Mouse (Mus musculus): ENCODE measurements around the gene Zfp948. TPM values are rescaled to one million over a fixed set of nuclear protein-coding genes. Genes with fewer than 3 reads are reported as not detected.

The Zfp948 gene
- total and polyA plus RNA-seq, 2 experiments from 2014 or later = 11.5 to 15.7 TPM

GRCm38 (mm10) chr17:21536676-21537075 is 30.1 kb upstream of the Zfp948 start:
- Histone ChIP-seq H3K36me3 (ENCODE audit: insufficient read depth, low read length) (no peaks in the 10 kb centered on the region), H3K4me3 (ENCODE audit: low read depth, low read length) (no peak overlapping the region), H3K9me3 (ENCODE audit: low read length) (no peaks in the 10 kb centered on the region), H3K27ac (ENCODE audit: low read depth, low read length) (no peak overlapping the region), H3K9ac (replicated peaks; ENCODE audit: low read length, poor library complexity, severe bottlenecking) (no peak overlapping the region), H3K4me2 (ENCODE audit: low read depth, low read length, poor library complexity, severe bottlenecking) (no peak overlapping the region), H3K27me3 (ENCODE audit: insufficient read depth, low read length) (no peaks in the 10 kb centered on the region), H3K4me1 (ENCODE audit: insufficient read depth, low read length) (peaks cover 5% of the 10 kb centered on the region; the same call in 1 of the 2 replicates)
- no peak for ATAC-seq (ENCODE audit: low FRiP score)
- no peak for TF ChIP-seq CTCF (IDR thresholded peaks at IDR 0.05)
- no peak for DNase-seq (ENCODE audit: low spot score)
- WGBS = 78% methylated on average over 2 of the region's 2 CpGs

- Histone ChIP-seq H3K27ac (ENCODE audit: low read depth, low read length) (no peak overlapping the region), H3K4me1 (ENCODE audit: insufficient read depth, low read length) (no peaks in the 10 kb centered on the region), H3K9ac (replicated peaks; ENCODE audit: low read length, poor library complexity, severe bottlenecking) (no peak overlapping the region), H3K36me3 (ENCODE audit: insufficient read depth, low read length) (peaks cover 5% of the 10 kb centered on the region; the same call in 1 of the 2 replicates), H3K4me2 (ENCODE audit: low read depth, low read length, poor library complexity, severe bottlenecking) (no peak overlapping the region), H3K27me3 (ENCODE audit: insufficient read depth, low read length) (no peaks in the 10 kb centered on the region), H3K4me3 (ENCODE audit: low read depth, low read length) (no peak overlapping the region), H3K9me3 (ENCODE audit: low read length) (no peaks in the 10 kb centered on the region)
- WGBS = 86% methylated on average over 2 of the region's 2 CpGs
- DNase-seq (ENCODE audit: low spot score) = no peak
- ATAC-seq (ENCODE audit: low FRiP score) = no peak
- TF ChIP-seq CTCF (IDR thresholded peaks at IDR 0.05) = no peak
These were observed 9.0 kb upstream of the Zfp948 start for GRCm38 (mm10) chr17:21557831-21558230.

GRCm38 (mm10) chr17:21566220-21566619 is 588 bp upstream of the Zfp948 start:
- Histone ChIP-seq H3K4me3 (ENCODE audit: low read depth, low read length) (peak overlapping the region; percentile 63), H3K36me3 (ENCODE audit: insufficient read depth, low read length) (no peaks in the 10 kb centered on the region), H3K4me2 (ENCODE audit: low read depth, low read length, poor library complexity, severe bottlenecking) (peak overlapping the region; percentile 56), H3K9me3 (ENCODE audit: low read length) (no peaks in the 10 kb centered on the region), H3K4me1 (ENCODE audit: insufficient read depth, low read length) (0 out of 2 replicates have a peak, but pooled peaks cover 3% of the 10 kb centered on the region), H3K27me3 (ENCODE audit: insufficient read depth, low read length) (no peaks in the 10 kb centered on the region), H3K9ac (replicated peaks; ENCODE audit: low read length, poor library complexity, severe bottlenecking) (peak overlapping the region; percentile 77), H3K27ac (ENCODE audit: low read depth, low read length) (peak overlapping the region; percentile 89)
- 3% methylated on average over 5 of the region's 5 CpGs for WGBS
- peak; percentile 87 for ATAC-seq (ENCODE audit: low FRiP score)
- peak; percentile 89 for DNase-seq (ENCODE audit: low spot score)
- TF ChIP-seq CTCF (IDR thresholded peaks at IDR 0.05) = peak; percentile 70

- no peaks in the 10 kb centered on the region for H3K9me3 ChIP-seq (ENCODE audit: low read length)
- 47% methylated on average over 1 of the region's 1 CpGs for WGBS
- H3K27ac ChIP-seq (ENCODE audit: low read depth, low read length) = no peak overlapping the region
- H3K9ac ChIP-seq (replicated peaks; ENCODE audit: low read length, poor library complexity, severe bottlenecking) = peak overlapping the region; percentile 56
- ATAC-seq (ENCODE audit: low FRiP score) (no peak), DNase-seq (ENCODE audit: low spot score) (peak; percentile 21)
- H3K27me3 ChIP-seq (ENCODE audit: insufficient read depth, low read length) = no peaks in the 10 kb centered on the region
- no peak for TF ChIP-seq CTCF (IDR thresholded peaks at IDR 0.05)
- no peaks in the 10 kb centered on the region for H3K36me3 ChIP-seq (ENCODE audit: insufficient read depth, low read length)
- peak overlapping the region; percentile 63 for H3K4me3 ChIP-seq (ENCODE audit: low read depth, low read length)
- H3K4me2 ChIP-seq (ENCODE audit: low read depth, low read length, poor library complexity, severe bottlenecking) = peak overlapping the region; percentile 56
- 0 out of 2 replicates have a peak, but pooled peaks cover 3% of the 10 kb centered on the region for H3K4me1 ChIP-seq (ENCODE audit: insufficient read depth, low read length)
These were observed 888 bp downstream of the Zfp948 start for GRCm38 (mm10) chr17:21567696-21568095.

- Histone ChIP-seq H3K36me3 (ENCODE audit: insufficient read depth, low read length) (peaks cover 18% of the 10 kb centered on the region; the same call in 1 of the 2 replicates), H3K27me3 (ENCODE audit: insufficient read depth, low read length) (no peaks in the 10 kb centered on the region), H3K27ac (ENCODE audit: low read depth, low read length) (no peak overlapping the region), H3K4me1 (ENCODE audit: insufficient read depth, low read length) (no peaks in the 10 kb centered on the region), H3K4me2 (ENCODE audit: low read depth, low read length, poor library complexity, severe bottlenecking) (no peak overlapping the region), H3K9me3 (ENCODE audit: low read length) (no peaks in the 10 kb centered on the region), H3K9ac (replicated peaks; ENCODE audit: low read length, poor library complexity, severe bottlenecking) (no peak overlapping the region), H3K4me3 (ENCODE audit: low read depth, low read length) (no peak overlapping the region)
- DNase-seq (ENCODE audit: low spot score) = no peak
- ATAC-seq (ENCODE audit: low FRiP score) = no peak
- no peak for TF ChIP-seq CTCF (IDR thresholded peaks at IDR 0.05)
- WGBS = 88% methylated on average over 1 of the region's 1 CpGs
These were observed 12.3 kb downstream of the Zfp948 start for GRCm38 (mm10) chr17:21579080-21579479.

GRCm38 (mm10) chr17:21579493-21580175 is 12.8 kb downstream of the Zfp948 start:
- Histone ChIP-seq H3K27ac (ENCODE audit: low read depth, low read length) (no peak overlapping the region), H3K27me3 (ENCODE audit: insufficient read depth, low read length) (no peaks in the 10 kb centered on the region), H3K4me3 (ENCODE audit: low read depth, low read length) (no peak overlapping the region), H3K4me1 (ENCODE audit: insufficient read depth, low read length) (no peaks in the 10 kb centered on the region), H3K36me3 (ENCODE audit: insufficient read depth, low read length) (peaks cover 15% of the 10 kb centered on the region; the same call in 1 of the 2 replicates), H3K4me2 (ENCODE audit: low read depth, low read length, poor library complexity, severe bottlenecking) (no peak overlapping the region), H3K9me3 (ENCODE audit: low read length) (no peaks in the 10 kb centered on the region), H3K9ac (replicated peaks; ENCODE audit: low read length, poor library complexity, severe bottlenecking) (no peak overlapping the region)
- peak; percentile 73 for TF ChIP-seq CTCF (IDR thresholded peaks at IDR 0.05)
- no peak for ATAC-seq (ENCODE audit: low FRiP score)
- WGBS = 33% methylated on average over 5 of the region's 5 CpGs
- DNase-seq (ENCODE audit: low spot score) = peak; percentile 73
